In genomic region chr16:62964361-62964763, GRCm38 (mm10) we compare ENCODE assay signal across 23 mouse cellular contexts.
DNase-seq lines count a peak whose midpoint lies in the region; ATAC-seq lines count a peak whose summit lies in the region.
"Had no signal": no experiment of that assay in that cellular context is flagged by ENCODE, and none has a peak within 500 bp of the region (broad histone marks: within the 10 kb centered on the region; RNA-seq: fewer than 3 reads in every experiment).

No protein-coding gene starts in this region.

- peak overlapping the region; percentile 31 for H3K4me2 ChIP-seq in limb, embryonic 13.5 days (replicated peaks)
- H3K4me2 ChIP-seq: hindbrain, embryonic 15.5 days; midbrain, embryonic 11.5 days had no signal

- no peaks in the 10 kb centered on the region for H3K36me3 ChIP-seq in limb, embryonic 13.5 days
- H3K36me3 ChIP-seq: heart, embryonic 10.5 days; hindbrain, embryonic 15.5 days had no signal

- H3K27ac ChIP-seq in limb, embryonic 13.5 days: no peak overlapping the region
- H3K27ac ChIP-seq: heart, embryonic 10.5 days; hindbrain, embryonic 15.5 days; stomach, postnatal 0 days had no signal

- peaks cover 9% of the 10 kb centered on the region for H3K4me1 ChIP-seq in limb, embryonic 13.5 days
- H3K4me1 ChIP-seq: heart, embryonic 10.5 days; hindbrain, embryonic 15.5 days had no signal

- ATAC-seq in limb, embryonic 13.5 days (ENCODE audit: low FRiP score, low read depth): peak; percentile 85
- ATAC-seq: forebrain, embryonic 16.5 days; intestine, postnatal 0 days had no signal

- H3K9me3 ChIP-seq in limb, embryonic 13.5 days: no peaks in the 10 kb centered on the region
- H3K9me3 ChIP-seq: heart, embryonic 10.5 days; hindbrain, embryonic 15.5 days had no signal

- intact Hi-C loops in left cerebral cortex, postnatal 10 days (cut with DNase I): no loop called here

- no peak overlapping the region for H3K9ac ChIP-seq in limb, embryonic 13.5 days
- H3K9ac ChIP-seq: hindbrain, embryonic 15.5 days had no signal

- H3K4me3 ChIP-seq in limb, embryonic 13.5 days: no peak overlapping the region
- H3K4me3 ChIP-seq: erythroblast, embryonic 14.5 days; heart, embryonic 10.5 days; hindbrain, embryonic 15.5 days had no signal

- DNase-seq in left cerebral cortex, adult 11 months (ENCODE audit: low spot score): peak; percentile 30
- no peak for DNase-seq in left cerebral cortex, postnatal 10 days (ENCODE audit: extremely low spot score in 1 of 2, low spot score in 2 of 2)
- DNase-seq in frontal cortex, postnatal 36 days (ENCODE audit: low spot score in 2 of 2): peak; percentile 39 to 67
- peak; percentile 34 to 53 for DNase-seq in right cerebral cortex, postnatal 36 days (ENCODE audit: low spot score in 2 of 2)
- DNase-seq in gastrocnemius, postnatal 4 days (ENCODE audit: low spot score in 2 of 2): no peak
- DNase-seq in ovary, adult 18-20 months (ENCODE audit: low spot score): no peak
- DNase-seq: adrenal gland, adult 8-10 months; cerebellum, adult 2 months; gastrocnemius, postnatal 36 days; heart, postnatal 14 days; kidney, postnatal 10 days; lung, adult 18-20 months; lung, postnatal 4 days; retina, postnatal 1 day; thymus, postnatal 25 days had no signal

- peaks cover 19% of the 10 kb centered on the region for H3K27me3 ChIP-seq in limb, embryonic 13.5 days
- H3K27me3 ChIP-seq: hindbrain, embryonic 15.5 days had no signal

- 7% methylated on average over 6 of the region's 6 CpGs for WGBS in limb, embryonic 13.5 days

Comparison
In these comparisons a context has a peak if more than half of its experiments do, and no peak if none do; other contexts are left out.
1. DNase-seq: peak in left cerebral cortex, adult 11 months (single experiment), frontal cortex, postnatal 36 days (2 of 2) and right cerebral cortex, postnatal 36 days (2 of 2); none in left cerebral cortex, postnatal 10 days (0 of 2), gastrocnemius, postnatal 4 days (0 of 2) and ovary, adult 18-20 months (single experiment).